Mouse (Mus musculus) frontal cortex, adult 2 months (tissue): ENCODE results near the gene Mettl11b. TPM values are rescaled to one million over a fixed set of nuclear protein-coding genes. Genes with fewer than 3 reads are reported as not detected.

Experiments
- DNase-seq, 2 experiments: peaks; one replicate each; pipeline ENCODE4 v3.0.0; 2022; ENCODE audit warnings: low spot score in 1 of 2; ENCODE audit errors: extremely low spot score in 1 of 2
- polyA plus RNA-seq: library from polyadenylated mRNA; depleted of rRNA; stranded (reverse); fragments of >200 nt; gene quantifications from 2 replicates; pipeline ENCODE4 v1.2.3, GENCODE M21; 2012; rRNA removed

The Mettl11b gene
- polyA plus RNA-seq, 1 experiment: 0.86 TPM

- DNase-seq: no peak
Measured at GRCm38 (mm10) chr1:163657056-163657455, 68.0 kb downstream of the Mettl11b start.

GRCm38 (mm10) chr1:163656432-163656831 is 68.6 kb downstream of the Mettl11b start:
- DNase-seq: no peak

Other genes with a start within 250 kb of the Mettl11b start
- gene Kifap3, start 54.4 kb upstream of the Mettl11b start, polyA plus RNA-seq: 104 and 115 TPM in 2 replicates
- gene Scyl3, start 203.9 kb upstream of the Mettl11b start, polyA plus RNA-seq: 18.7 and 24.0 TPM in 2 replicates